Mouse (Mus musculus): Measurements from ENCODE around the gene Arhgap31.

GRCm38 (mm10) chr16:38678853-38679252 lies 34.2 kb downstream of the Arhgap31 start:
- no peak for TF ChIP-seq POLR2A (IDR thresholded peaks at IDR 0.05; ENCODE audit: extremely low read depth, insufficient read depth, low read length)
- TF ChIP-seq CTCF (IDR thresholded peaks at IDR 0.05; ENCODE audit: extremely low read depth, insufficient read depth, low read length) = no peak

All from cortical plate, adult 2 months (tissue).